Mouse (Mus musculus) macrophage (primary cell): ENCODE measurements around the gene Camta1. TPM values are rescaled to one million over a fixed set of nuclear protein-coding genes. Genes with fewer than 3 reads are reported as not detected.

Experiments used
- H3K27ac ChIP-seq: fragments of 350-480 bp; formaldehyde crosslinking; 2 replicates; pipeline ENCODE4 v1.9.0; 2021
- H3K36me3 ChIP-seq: fragments of 350-480 bp; formaldehyde crosslinking; 2 replicates; pipeline ENCODE4 v1.9.0; 2021; ENCODE audit errors: inconsistent target
- H3K4me3 ChIP-seq: fragments of 350-480 bp; formaldehyde crosslinking; 2 replicates; pipeline ENCODE4 v1.9.0; 2021; ENCODE audit errors: inconsistent target
- H3K79me2 ChIP-seq: fragments of 350-480 bp; formaldehyde crosslinking; 2 replicates; pipeline ENCODE4 v1.9.0; 2021; ENCODE audit errors: inconsistent target
- WGBS: methylation state at CpG from one replicate; pipeline ENCODE4 v1.1.7; 2026; ENCODE audit warnings: inconsistent platforms; ENCODE audit not compliant: missing documents; 5-methylcytosine and 5-hydroxymethylcytosine counted together
- polyA plus RNA-seq: library from polyadenylated mRNA; stranded (reverse); fragments of 250-400 nt; gene quantifications from 3 replicates; pipeline ENCODE4 v1.2.4, GENCODE M21; 2018; ENCODE audit warnings: inconsistent platforms

The Camta1 gene
- polyA plus RNA-seq, 1 experiment from 2014 or later, result 8.7 TPM

DNA sequence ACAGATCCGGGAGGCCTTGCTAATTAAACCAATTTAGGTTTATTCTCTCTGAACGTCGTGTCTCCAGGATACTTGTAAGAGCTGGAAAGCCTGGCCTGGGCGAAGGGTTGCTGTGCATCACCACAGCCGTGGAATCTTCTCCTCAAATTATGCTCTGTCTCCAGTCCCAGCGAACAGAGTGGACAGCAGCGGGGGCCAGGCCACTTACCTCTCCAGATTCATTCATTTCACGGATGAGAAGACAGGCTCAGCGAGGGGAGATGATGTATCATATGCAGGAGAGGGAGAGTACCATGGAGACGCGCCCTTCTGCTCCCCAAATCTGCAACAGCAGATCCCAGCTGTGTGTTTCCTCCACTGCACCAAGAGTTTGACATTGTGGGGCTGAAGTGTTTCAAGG, 711.6 kb downstream of the Camta1 start:
- 88% methylated on average over 11 of the region's 11 CpGs for WGBS
- Histone ChIP-seq H3K36me3 (no peaks in the 10 kb centered on the region), H3K27ac (no peak overlapping the region), H3K4me3 (no peak overlapping the region), H3K79me2 (no peaks in the 10 kb centered on the region)

- H3K36me3 ChIP-seq, result no peaks in the 10 kb centered on the region
- WGBS, result 38% methylated on average over 11 of the region's 12 CpGs
- H3K27ac ChIP-seq, result no peak overlapping the region
Measured at GRCm38 (mm10) chr4:151147541-151147940, 714.1 kb downstream of the Camta1 start.

DNA sequence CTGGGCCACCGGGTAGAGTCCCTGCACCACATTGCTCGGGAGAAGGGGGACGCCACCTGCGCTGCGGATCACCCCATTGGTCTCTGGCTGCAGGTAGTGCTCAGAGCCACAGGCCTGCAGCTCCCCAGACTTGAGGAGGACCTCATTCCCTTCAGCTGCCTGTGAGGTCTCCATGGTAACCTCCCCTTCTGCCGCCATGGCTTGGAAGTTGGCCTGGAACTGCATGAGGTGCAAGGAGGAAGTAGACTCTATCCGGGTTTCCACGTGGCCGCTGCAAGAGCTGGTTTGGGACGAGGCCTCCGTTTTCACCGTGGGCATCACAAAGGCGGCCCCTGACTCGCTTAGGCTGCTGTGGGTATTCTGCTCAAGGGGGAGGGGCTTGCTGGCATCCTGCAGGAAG, 717.6 kb downstream of the Camta1 start:
- Histone ChIP-seq H3K27ac (no peak overlapping the region), H3K79me2 (no peaks in the 10 kb centered on the region), H3K4me3 (no peak overlapping the region), H3K36me3 (no peaks in the 10 kb centered on the region)
- 87% methylated on average over 14 of the region's 14 CpGs for WGBS

More at GRCm38 (mm10) chr4:151147541-151147940, 714.1 kb downstream of the Camta1 start:
- Histone ChIP-seq H3K4me3 (no peak overlapping the region), H3K79me2 (no peaks in the 10 kb centered on the region)

DNA sequence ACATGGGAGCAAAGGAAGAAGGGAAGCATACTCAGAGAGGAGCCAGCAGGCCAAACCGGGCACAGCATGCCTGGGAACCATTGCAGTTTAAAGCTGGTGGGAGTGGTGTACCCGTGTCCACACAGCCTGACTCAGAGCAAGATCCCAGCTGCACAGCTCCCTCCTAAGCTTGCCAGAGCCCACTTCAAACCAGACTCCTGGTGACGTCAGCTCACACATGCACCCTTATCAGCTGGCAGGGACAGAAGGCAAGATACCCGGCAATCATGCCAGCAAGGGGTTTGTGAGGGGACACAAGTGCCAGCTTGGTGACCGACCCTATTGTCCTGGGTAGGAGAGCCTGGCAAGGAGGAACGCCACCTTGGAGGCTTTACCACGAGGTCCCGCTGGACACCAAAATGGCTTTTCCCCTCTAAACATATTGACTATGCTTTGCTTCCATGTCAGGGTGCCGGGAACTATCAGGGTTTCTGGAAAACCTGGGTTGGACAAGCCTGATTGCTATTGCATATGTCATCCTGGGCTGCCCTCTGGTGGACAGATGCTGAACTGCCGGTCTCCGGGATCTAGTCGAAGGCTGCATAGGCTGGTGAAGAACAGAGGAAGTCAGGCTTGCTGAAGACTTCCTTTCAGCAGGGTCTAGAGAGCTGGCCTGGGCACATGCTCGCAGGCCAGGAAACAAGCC, 720.3 kb downstream of the Camta1 start:
- no peaks in the 10 kb centered on the region for H3K36me3 ChIP-seq
- no peak overlapping the region for H3K27ac ChIP-seq
- 11% methylated on average over 12 of the region's 13 CpGs for WGBS
- H3K79me2 ChIP-seq, result no peaks in the 10 kb centered on the region
- no peak overlapping the region for H3K4me3 ChIP-seq

DNA sequence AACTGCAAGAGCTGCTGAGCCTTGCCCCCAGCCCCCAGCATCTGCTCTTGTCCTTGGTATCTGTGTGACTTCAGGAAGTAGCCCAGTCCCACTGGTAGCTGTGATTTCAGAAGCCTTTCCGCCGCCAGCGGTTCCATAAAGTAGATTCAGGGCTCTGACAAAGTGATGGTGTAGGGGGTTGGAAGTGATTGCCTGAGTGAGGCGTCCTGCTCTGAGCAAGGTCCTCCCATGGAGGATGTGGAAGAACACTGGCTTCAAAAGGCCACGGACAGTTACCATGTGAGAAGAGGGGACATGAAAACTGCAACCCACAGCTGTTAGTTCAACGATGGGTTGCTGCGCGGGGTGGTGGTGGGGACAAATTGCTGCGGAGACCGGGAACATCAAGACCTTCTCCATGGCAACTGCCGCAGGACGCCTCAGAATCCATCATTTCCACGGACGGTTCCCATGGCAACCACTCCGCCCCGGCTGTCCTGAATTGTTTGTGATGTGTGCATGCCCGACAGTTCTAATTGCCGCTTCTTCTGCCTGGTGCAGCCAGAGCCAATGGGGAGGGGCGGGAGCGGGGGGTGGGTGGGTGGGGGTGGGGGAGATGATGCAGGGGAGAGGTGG, 721.2 kb downstream of the Camta1 start:
- Histone ChIP-seq H3K36me3 (no peaks in the 10 kb centered on the region), H3K4me3 (no peak overlapping the region), H3K79me2 (no peaks in the 10 kb centered on the region), H3K27ac (no peak overlapping the region)
- WGBS, result 10% methylated on average over 17 of the region's 20 CpGs

- Histone ChIP-seq H3K36me3 (no peaks in the 10 kb centered on the region), H3K4me3 (no peak overlapping the region), H3K79me2 (no peaks in the 10 kb centered on the region), H3K27ac (no peak overlapping the region)
- 11% methylated on average over 20 of the region's 20 CpGs for WGBS
Measured at GRCm38 (mm10) chr4:151139053-151139840, 722.4 kb downstream of the Camta1 start.

DNA sequence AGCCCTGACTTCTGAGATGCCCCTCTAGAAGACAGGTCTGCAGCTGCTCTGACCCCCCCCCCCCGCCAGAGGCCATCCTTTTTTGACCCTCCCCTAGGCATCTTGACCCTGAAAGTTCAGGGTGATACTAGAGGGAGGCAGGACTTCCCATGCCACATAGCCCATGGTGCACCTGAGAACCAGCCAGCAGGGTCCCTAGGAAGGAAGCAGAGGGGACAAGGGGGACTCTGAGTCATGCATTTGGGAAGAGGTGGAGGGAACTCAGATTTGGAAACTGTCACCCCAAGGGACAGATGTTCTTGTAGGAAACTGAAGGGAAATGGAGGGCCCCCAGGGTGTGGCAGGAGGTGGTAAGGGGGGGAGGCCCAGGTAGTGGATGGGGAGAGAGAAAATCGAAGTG, 723.1 kb downstream of the Camta1 start:
- Histone ChIP-seq H3K27ac (no peak overlapping the region), H3K36me3 (no peaks in the 10 kb centered on the region), H3K79me2 (no peaks in the 10 kb centered on the region), H3K4me3 (no peak overlapping the region)
- WGBS, result 26% methylated on average over 2 of the region's 2 CpGs

- Histone ChIP-seq H3K4me3 (no peak overlapping the region), H3K36me3 (no peaks in the 10 kb centered on the region), H3K27ac (no peak overlapping the region), H3K79me2 (no peaks in the 10 kb centered on the region)
- 23% methylated on average over 9 of the region's 10 CpGs for WGBS
Measured at GRCm38 (mm10) chr4:151138135-151138534, 723.5 kb downstream of the Camta1 start.

DNA sequence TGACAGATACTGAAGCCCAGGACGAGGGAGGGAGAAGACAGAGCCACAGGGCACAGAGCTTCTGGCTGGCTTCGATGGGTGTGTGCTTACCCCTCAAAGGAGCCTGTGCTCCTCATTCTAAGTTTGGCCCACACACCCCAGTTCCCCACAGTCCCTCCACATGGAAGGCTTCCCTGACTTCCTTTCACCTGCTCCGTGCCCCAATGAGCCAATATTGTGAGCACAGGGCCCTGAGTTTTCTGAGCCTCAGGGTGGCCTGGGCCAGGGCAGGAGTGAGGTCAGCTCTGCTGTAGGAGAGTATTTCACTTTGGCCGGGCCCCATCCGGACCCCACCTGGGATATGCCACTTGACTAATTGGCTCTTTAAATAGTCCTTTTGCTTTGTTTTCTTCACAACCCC, 724.0 kb downstream of the Camta1 start:
- WGBS, result 76% methylated on average over 5 of the region's 5 CpGs
- Histone ChIP-seq H3K4me3 (no peak overlapping the region), H3K79me2 (no peaks in the 10 kb centered on the region)

GRCm38 (mm10) chr4:151135491-151135890, 726.2 kb downstream of the Camta1 start:
- no peak overlapping the region for H3K27ac ChIP-seq
- no peak overlapping the region for H3K4me3 ChIP-seq
- H3K79me2 ChIP-seq, result no peaks in the 10 kb centered on the region
- 77% methylated on average over 7 of the region's 8 CpGs for WGBS
- no peaks in the 10 kb centered on the region for H3K36me3 ChIP-seq

More for the DNA sequence above, 724.0 kb downstream of the Camta1 start:
- H3K27ac ChIP-seq, result no peak overlapping the region
- no peaks in the 10 kb centered on the region for H3K36me3 ChIP-seq

DNA sequence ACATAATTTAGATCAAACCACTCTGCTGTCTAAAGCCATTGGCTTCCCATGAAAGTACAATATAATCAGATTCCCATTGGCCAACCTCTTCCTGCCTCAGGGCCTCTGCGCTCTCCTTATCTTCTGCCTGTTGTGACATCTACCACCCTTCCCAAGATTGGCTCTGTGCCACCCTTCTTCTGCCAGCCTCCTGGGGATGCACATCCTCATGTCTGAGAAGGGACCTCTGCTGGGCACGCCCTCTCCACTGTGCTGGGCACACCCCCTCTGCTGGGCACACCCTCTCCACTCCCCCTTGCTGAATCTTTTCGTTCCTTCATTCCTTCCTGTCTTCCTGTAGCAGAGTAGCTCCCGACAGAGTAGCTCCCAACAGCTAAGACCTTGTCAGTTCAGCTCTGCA, 727.9 kb downstream of the Camta1 start:
- Histone ChIP-seq H3K79me2 (no peaks in the 10 kb centered on the region), H3K4me3 (no peak overlapping the region), H3K27ac (no peak overlapping the region), H3K36me3 (no peaks in the 10 kb centered on the region)
- 51% methylated on average over 4 of the region's 4 CpGs for WGBS

GRCm38 (mm10) chr4:151132493-151132892, 729.2 kb downstream of the Camta1 start:
- Histone ChIP-seq H3K36me3 (no peaks in the 10 kb centered on the region), H3K79me2 (no peaks in the 10 kb centered on the region), H3K4me3 (no peak overlapping the region), H3K27ac (no peak overlapping the region)
- WGBS, result 67% methylated on average over 9 of the region's 9 CpGs

DNA sequence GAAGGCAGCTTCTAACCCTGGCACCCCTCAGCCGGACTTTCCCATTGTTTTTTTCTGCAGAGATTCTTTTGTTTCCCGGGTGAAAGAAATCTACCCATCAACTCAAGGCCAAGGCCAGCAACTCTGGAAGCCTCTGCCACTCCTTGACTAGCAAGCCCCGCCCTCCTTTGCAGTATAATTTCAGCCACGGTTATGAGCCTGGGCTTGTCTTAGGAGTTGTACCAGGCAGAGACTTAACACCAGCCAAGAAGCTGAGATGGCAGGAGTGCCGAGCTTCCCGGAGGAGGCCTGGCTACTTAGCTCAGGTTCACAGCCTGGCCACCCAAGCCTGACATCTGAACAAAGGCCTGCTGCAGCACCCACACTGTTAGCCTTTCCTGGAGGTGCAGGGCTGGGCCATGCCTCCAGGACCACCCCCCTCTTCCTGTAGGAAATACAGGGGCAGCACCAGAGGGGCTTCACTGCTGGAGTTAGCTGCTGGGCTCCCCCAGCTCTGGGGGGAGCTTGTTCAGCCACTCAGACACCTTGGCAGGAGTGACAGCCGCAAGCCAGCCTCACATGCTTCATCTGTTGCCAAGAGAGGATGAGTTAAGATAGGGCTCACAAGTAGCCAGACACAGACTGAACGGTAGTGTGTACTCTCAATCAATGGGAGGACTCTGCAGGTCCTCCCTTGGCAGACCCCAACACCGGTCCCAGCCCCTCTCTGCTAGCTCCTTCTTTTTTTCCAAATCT, 730.8 kb downstream of the Camta1 start:
- Histone ChIP-seq H3K79me2 (no peaks in the 10 kb centered on the region), H3K27ac (no peak overlapping the region), H3K4me3 (no peak overlapping the region), H3K36me3 (no peaks in the 10 kb centered on the region)
- WGBS, result 71% methylated on average over 9 of the region's 9 CpGs

DNA sequence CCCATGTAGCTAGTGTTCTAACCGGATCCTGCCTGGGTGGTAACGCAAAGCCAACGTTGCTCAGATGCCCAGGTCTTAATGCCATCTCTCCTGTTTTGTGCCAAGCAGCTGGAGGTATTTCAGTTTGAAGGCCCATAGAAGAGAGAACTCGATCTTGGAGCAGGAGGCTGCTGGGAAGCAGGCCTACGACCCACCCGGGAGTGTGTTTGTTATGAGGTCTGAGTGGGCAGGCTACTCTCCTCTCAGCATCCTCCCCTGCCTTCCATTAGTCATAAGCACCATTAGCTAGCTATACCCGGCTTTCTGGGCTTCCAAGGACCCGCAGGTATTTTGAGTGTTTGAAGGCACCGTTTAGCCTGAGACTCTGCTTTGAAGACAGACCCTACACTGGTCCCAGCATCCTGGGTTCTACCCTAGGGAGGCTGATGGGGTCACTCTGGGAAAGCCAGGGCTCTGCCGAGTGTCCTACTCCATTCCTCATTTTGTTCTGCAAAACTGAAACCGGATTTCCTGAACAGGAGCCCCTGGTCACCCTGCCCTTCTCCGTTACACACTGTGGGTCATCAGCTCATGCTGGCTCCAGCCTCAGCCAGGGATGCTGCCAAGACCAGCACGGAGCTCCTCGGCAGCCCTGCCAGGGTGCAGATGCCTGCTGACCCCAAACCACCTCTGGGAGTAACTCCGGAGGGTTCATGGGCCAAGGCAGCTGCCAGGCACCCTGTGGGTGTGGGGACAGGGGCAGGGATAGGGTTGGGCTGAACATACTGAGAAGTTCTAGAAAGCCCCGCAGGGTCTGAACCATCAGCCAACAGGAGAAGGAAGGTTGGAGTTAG, 731.7 kb downstream of the Camta1 start:
- no peak overlapping the region for H3K27ac ChIP-seq
- no peaks in the 10 kb centered on the region for H3K79me2 ChIP-seq
- WGBS, result 72% methylated on average over 16 of the region's 16 CpGs
- no peak overlapping the region for H3K4me3 ChIP-seq
- no peaks in the 10 kb centered on the region for H3K36me3 ChIP-seq
